Mouse (Mus musculus) cerebellum, postnatal 25 days (tissue): Measurements from ENCODE around the gene Trim46.

ENCODE experiments used
- DNase-seq, 2 experiments: peaks; one replicate each; pipeline ENCODE4 v3.0.0; 2021; ENCODE audit warnings: mixed read lengths in 2 of 2

The Trim46 gene

DNA sequence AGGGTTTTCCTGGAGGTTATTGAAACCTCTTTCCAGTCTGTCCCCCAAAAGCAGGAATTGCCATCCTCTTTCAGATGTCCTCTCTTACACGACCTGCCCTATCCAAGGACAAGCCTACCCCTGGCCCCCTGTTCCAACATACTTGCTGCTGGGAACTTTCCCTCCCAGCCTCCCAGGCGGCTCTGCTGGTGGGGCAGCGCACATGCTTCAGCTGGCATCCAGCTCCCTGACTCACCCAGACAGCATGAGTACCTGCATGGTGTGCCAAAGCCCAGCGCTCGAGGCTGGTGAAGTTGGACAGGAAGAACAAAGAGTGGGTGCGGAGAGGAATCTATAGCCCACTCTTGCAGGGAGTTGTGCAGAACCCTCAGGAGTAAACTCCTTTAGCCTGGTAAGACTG, 24.8 kb upstream of the Trim46 start:
- peak; percentile 71 to 80 for DNase-seq

- peak; percentile 89 to 94 for DNase-seq
Measured at GRCm38 (mm10) chr3:89270051-89270755, 24.1 kb upstream of the Trim46 start, which contains the start of gene Slc50a1. Gene Slc50a1 (minus strand): TSS chr3:89270570.

DNA sequence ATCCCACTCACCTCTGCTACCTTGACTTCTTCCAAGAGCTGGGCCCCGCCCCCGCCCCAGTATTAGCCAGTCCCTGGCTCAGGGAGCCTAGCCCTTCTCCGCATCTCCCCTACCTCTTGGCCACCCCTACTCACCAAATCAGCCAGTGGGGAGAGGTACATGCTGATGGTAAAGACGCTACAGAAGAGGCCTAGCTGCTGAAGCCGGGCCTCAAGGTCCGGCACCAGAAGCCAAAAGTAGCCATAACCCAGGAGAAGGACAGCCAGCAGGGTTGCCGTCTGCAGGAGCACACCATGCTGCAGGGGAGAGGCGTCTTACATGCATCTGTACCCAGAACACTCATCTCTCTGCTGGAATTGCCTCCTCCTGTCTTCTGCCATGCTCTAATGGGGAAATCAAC, 22.8 kb upstream of the Trim46 start:
- DNase-seq = no peak

DNA sequence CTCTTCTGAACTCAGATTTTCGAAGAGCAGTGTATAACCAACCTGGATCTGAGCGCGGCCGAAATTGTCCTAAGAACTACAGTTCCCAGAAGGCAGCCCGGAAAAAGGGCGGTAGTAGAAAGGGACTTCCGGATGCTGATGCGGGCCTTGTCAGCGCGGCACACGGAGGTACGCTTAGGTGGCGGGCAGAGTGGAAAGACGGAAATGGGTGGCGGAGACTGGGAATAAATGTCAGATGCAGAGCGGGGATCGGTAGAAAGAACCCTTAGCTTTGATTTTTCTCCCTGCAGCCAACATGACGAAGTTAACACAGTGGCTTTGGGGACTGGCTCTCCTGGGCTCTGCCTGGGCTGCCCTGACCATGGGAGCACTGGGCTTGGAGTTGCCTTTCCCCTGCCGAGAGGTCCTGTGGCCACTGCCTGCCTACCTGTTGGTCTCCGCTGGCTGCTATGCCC, 20.4 kb upstream of the Trim46 start:
- DNase-seq = peak; percentile 82 to 87

GRCm38 (mm10) chr3:89262417-89262816, 16.3 kb upstream of the Trim46 start:
- no peak for DNase-seq

DNA sequence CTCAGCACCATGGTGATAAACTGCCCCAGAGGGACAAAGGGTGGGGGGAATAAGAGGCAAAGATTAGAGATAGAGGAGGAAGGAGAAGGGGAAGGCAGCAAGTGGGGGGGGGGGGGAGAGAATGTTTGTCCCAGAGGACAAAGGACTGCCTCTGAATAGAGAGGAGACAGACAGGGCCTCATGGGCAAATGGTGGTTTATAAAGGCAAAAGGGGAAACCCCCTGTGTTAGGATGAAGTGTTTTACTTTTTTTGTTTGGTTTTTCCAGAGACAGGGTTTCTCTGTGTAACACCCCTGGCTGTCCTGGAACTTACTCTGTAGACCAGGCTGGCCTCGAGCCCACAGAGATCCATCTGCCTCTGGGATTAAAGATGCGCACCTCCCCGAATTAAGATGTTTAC, 14.1 kb upstream of the Trim46 start:
- DNase-seq = no peak

DNA sequence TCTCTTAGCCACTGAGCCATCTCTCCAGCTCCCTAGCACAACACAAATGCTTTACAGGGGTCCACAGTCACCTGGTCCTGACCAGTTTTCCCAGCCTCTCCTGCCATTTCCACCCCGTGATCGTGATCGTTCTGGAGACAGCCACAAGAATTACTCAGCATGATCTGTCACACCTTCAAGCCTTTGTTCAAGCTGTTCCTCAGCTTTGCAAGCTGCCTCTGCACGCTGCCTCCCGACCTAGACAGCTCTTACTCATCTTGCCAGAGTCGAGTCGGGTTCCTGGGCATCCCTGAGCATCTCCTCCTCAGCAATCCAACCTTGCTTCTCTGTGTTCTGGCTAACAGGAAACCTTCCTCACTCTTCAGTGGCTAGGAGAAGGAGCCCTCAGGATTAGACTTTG, 13.0 kb upstream of the Trim46 start, which contains the start of gene Dpm3:
Gene Dpm3 (plus strand): TSS at position 283 of the 400 bp plus-strand sequence.
- no peak for DNase-seq

GRCm38 (mm10) chr3:89256177-89256576, 10.1 kb upstream of the Trim46 start:
- DNase-seq = no peak

DNA sequence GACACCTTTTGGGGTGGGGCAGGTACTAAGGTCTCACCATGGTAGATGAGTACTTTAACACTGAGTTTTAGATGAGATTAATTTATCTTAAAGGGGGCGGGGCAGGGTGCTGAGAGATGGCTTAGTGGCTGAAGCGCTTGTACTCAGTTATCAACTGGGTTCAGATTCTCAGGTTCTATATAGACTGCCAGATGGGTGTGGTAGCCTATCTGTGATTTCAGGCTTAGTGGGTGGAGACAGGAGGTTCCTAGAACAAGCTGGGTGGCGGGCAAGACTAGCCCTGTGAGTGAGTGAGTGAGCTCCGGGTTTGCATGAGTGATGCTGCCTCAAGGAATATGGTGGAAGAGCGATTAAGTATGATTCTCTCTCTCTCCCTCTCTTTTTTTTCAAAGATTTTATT, 8.9 kb upstream of the Trim46 start:
- DNase-seq = no peak

- peak in 1 of 2 experiments; percentile 35 for DNase-seq
Measured at GRCm38 (mm10) chr3:89251365-89251895, 5.3 kb upstream of the Trim46 start.

DNA sequence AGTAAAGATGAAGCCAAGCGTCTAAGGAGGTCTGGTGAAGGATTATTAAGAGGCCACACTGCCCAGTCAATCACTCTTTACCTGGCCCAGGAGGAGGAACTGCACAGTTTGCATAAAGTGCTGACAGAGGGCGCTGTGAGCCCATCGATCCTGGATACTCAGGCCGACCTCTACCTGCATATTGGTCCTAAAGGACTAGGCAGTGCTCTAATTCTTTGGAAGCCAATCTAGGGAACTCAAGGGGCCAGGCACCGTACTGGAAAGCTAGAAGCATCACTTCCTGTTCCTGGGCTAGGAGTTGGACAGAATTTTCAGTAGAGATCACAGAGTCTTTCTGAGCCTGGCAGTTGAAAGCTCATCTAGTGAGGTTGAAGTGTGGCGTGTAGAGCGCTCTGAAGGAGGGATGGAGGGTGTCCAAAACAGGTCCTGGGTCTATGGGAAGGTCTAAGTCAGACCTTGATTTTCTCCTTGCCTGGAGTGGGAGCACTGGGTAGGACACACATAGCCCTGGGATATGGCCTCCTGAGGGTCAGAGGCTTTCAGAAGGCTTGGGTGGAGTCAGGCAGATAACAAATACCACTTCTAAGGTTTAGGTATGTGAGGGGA, 4.4 kb upstream of the Trim46 start:
- DNase-seq = peak; percentile 81 to 87

DNA sequence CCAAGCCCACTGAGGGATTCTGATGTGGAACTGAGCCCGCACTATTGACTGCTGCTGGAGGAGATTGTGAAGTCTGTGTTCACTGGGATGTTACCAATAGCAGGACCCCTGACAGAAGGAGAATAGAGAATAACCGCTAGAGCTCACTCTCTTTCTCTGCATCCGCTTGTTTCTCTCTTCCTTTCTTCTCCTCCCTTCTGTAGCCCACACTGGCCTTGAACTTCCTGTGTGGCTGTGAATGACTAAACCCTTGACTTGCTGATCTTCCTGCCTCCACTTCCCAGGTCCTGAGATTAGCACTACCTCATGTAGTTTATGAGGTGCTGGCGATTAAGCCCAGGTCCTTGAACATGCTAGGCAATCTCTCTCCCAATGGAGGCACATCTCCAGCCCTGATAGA, 1.4 kb upstream of the Trim46 start:
- DNase-seq = no peak

- peak; percentile 80 to 88 for DNase-seq
Measured at GRCm38 (mm10) chr3:89245688-89246171, 379 bp downstream of the Trim46 start, which contains the start of gene Krtcap2. Gene Krtcap2 (plus strand): TSS chr3:89245966.

DNA sequence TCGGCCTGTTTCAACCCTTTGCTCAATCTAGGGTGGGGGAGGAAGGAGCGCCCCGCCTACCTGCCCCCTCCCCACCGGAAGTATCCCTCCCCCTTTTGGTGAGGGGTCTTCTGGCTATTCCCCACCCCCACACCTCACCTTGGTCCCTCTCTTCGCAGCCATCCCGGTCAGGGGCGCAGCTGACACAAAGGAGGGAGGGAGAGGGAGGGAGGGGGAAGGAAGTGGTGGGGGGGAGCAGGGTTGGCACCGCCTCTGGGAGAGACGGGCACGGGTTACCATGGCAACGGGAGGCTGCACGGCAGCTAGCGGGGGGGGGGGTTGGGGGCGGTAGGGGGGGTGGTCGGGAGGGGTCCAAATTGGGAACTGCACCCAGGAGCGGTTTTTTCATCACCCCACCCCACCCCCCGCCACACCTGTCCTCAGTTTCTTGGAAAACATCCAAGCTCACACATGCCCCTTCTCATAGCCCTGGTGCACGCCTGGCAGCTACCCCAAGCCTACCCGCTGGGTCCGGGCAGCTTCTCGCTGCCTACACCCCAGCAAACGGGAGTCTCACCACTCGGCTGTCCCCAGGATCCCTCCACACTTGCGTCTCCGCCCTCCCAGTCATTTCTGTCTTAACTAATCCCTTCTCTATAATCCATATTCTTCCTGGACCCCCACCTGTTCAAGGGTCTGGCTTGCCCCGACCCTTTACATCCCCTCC, 974 bp downstream of the Trim46 start:
- DNase-seq = peak; percentile 87 to 90

DNA sequence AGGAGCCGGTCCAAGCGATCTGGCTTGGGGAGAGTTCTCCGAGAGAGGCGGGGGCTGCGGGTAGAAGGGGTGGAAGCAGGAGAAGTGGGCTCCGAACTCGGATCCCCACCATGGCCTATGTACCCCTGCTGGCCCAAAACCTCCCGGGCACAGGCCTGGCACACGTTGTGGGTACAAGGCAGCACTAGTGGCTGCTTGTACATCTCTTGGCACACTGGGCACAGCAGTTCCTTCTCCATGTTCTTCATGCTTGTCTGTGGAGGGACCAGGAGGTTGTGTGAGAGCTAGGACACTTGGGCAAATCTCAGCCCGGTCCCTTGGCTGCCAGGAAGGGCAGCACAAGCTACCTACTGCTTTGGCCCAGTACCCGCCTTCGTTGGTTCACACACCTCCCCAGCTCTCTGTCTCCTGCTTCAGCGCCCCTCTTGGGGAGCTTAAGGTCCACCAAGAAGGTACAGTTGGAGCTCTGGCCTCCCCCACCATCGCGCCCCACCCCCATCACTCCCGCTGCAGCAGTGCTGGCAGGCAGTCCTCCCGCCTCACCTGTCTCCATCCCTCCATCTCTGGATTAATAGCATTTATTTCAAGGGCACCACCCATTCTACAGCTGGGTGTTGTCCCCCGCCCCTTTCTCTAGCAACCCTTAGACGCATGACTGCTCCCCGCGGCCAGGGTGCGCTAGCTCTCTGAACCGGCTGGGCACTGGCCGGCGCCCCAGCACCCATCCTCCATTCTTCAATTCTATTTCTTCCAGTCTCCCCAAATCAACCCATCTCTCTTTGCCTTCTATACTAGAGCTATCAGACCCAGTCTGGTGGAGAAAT, 1.7 kb downstream of the Trim46 start:
- peak; percentile 70 to 78 for DNase-seq

- DNase-seq = peak; percentile 34 to 52
Measured at GRCm38 (mm10) chr3:89243609-89244008, 2.5 kb downstream of the Trim46 start.

DNA sequence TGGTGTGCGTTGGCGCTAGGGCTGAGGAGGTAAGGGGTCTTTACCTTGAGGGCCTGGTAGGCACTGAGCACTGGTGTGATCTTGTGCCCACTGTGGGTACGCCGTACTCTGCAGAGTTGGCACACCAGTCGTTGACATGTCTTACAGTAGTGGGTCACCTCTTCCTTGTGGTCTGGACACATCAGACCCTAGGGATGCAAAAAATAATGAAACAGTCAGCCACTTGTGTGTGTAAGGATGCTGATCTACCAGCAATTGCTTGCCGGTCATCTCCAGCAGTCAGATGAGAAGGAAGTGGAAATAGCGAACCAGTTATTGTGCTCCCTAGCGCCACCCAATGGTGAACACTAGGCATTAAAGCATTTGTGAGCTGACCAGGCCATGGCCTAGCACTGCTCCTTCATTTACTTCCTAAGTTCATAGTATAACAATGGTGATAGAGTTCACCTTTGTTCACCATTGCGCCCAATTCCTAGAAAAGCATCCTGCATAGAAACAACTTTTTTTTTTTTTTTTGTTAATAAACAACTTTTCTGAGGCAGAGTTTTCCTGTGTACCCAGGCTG, 3.7 kb downstream of the Trim46 start:
- peak; percentile 70 to 83 for DNase-seq

DNA sequence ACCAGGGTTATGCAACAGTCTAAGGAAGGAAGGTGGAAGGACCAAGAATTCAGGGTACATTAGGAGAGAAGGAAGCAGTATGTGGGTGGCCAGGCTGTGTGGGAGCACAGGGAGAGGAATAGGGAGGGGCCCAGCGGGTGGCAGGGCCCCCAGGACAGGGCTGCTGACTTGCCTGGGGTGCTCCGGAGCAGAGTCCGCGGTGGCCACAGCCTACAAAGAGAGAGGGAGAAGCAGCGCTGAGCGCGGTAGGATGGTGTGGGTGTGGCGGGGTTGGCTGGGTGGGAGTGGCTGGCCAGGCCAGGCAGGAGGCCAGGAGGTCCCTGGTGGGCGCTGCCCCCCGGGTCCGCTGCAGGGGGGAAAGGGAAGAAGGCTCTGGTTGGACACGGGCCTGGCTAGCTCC, 7.6 kb downstream of the Trim46 start:
- no peak for DNase-seq

DNA sequence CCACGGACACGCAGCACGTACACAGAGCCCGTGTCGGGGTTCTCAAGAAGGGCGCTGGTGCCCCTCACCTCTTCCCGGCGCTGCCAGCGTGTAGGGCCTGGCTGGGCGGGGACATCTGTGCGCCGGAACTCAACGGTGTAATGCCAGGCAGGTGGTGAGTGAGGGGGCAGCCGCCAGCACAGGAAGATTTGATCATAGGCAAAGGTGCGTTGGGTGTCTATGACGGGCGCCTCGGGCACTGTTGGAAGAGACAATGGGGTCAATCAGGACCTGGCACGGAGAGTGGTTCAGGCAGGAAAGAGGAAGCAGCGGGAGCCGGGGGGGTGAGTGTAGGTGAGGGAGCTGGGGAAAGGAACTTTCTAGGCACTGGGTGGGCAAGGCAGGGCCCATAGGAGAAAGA, 8.4 kb downstream of the Trim46 start:
- DNase-seq = no peak

GRCm38 (mm10) chr3:89236516-89236915, 9.6 kb downstream of the Trim46 start:
- DNase-seq = no peak

DNA sequence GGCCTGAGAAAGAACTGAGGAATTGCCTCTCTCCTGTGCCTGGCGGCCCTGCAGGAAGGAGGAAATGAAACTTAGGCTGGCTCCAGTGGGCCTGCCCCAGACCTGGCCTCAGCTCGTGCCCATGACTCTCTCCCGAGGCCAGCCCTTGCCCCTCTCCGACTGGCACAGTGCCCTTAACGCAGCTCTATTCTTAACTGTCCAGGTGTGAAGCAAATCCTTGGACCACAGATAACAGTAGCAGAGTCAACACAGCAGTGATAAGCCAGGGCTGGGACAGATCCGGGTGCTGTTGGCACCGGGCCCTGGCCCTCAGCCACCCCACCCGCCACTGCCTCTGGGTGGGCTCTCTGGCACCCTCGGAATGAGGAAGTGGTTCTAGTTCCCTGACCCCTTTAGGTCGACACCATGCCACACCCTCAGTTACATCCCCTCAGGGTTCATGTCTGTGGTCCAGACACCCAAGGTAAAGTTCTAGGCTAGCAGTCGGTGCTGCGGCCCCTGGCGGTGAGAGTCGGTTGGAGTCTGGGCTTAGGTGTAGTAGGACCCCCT, 12.5 kb downstream of the Trim46 start:
- peak in 1 of 2 experiments; percentile 37 for DNase-seq

GRCm38 (mm10) chr3:89232614-89233013, 13.5 kb downstream of the Trim46 start:
- DNase-seq = no peak
